Mouse (Mus musculus) embryonic facial prominence, embryonic 10.5 days (tissue): ENCODE data around the gene Hoxd9. TPM values are rescaled to one million over a fixed set of nuclear protein-coding genes. Genes with fewer than 3 reads are reported as not detected.
A peak's percentile ranks its signal among the peaks of the same experiment; 100 is the strongest.

Experiments used
- DNase-seq: peaks from one replicate; pipeline ENCODE4 v3.0.0-alpha.2; 2017; ENCODE audit warnings: low spot score
- H3K27ac ChIP-seq: fragments of 300-500 bp; sonication (generic); replicated peaks from 2 replicates; pipeline ENCODE4 v1.5.1; 2016; ENCODE audit warnings: mild to moderate bottlenecking
- H3K27me3 ChIP-seq: fragments of 300-500 bp; sonication (generic); replicated peaks from 2 replicates; pipeline ENCODE4 v1.6.1; 2016; ENCODE audit warnings: low read depth, mild to moderate bottlenecking; ENCODE audit not compliant: poor library complexity, severe bottlenecking
- H3K36me3 ChIP-seq: fragments of 300-500 bp; sonication (generic); replicated peaks from 2 replicates; pipeline ENCODE4 v1.6.1; 2016; ENCODE audit warnings: mild to moderate bottlenecking, moderate library complexity
- H3K4me1 ChIP-seq: fragments of 300-500 bp; sonication (generic); 2 replicates; pipeline ENCODE4 v1.6.1; 2016
- H3K4me3 ChIP-seq: fragments of 300-500 bp; sonication (generic); 2 replicates; pipeline ENCODE4 v1.5.1; 2016; ENCODE audit warnings: mild to moderate bottlenecking, moderate library complexity
- H3K9me3 ChIP-seq: fragments of 300-500 bp; sonication (generic); 2 replicates; pipeline ENCODE4 v1.6.1; 2016; ENCODE audit warnings: mild to moderate bottlenecking
- WGBS: fragments of 180-500 bp; shearing (Covaris S2); methylation state at CpG from one replicate; pipeline ENCODE4 v1.1.7; 2016; 5-methylcytosine and 5-hydroxymethylcytosine counted together
- polyA plus RNA-seq: library from polyadenylated mRNA; unstranded; fragments of >200 nt; fragmentation: Nextera tagmentation; extraction: Ambion mirVana; gene quantifications from 2 replicates; pipeline ENCODE4 v1.2.1, GENCODE M21; 2016

The Hoxd9 gene
- polyA plus RNA-seq, 1 experiment from 2014 or later, result not detected

DNA sequence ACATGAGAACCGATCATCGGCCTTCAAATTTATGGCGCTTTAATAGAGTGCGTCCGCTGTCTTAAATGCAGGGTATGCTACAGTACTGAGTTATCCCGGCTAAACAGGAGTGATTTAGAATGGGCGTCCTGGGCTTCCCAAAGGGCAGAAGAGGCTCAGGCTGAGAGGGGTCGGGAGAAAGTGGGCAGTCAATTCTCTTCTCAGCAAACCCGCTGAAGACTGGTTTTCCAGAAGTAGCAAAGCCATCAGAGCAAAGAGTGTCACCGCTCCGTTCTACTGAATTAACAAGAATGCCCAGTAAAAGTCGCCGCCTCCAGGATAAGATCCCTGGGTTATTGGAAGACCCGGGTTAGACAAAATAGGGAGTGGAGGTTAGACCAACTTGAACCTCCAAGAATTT lies 42.3 kb downstream of the Hoxd9 start:
- Histone ChIP-seq H3K27me3 (peaks cover 100% of the 10 kb centered on the region), H3K4me3 (peak overlapping the region; percentile 35), H3K4me1 (peaks cover 12% of the 10 kb centered on the region; the same call in 1 of the 2 replicates), H3K36me3 (no peaks in the 10 kb centered on the region), H3K9me3 (no peaks in the 10 kb centered on the region), H3K27ac (peak overlapping the region; percentile 35; the same call in 1 of the 2 replicates)
- no peak for DNase-seq
- 2% methylated on average over 14 of the region's 14 CpGs for whole genome bisulfite sequencing

DNA sequence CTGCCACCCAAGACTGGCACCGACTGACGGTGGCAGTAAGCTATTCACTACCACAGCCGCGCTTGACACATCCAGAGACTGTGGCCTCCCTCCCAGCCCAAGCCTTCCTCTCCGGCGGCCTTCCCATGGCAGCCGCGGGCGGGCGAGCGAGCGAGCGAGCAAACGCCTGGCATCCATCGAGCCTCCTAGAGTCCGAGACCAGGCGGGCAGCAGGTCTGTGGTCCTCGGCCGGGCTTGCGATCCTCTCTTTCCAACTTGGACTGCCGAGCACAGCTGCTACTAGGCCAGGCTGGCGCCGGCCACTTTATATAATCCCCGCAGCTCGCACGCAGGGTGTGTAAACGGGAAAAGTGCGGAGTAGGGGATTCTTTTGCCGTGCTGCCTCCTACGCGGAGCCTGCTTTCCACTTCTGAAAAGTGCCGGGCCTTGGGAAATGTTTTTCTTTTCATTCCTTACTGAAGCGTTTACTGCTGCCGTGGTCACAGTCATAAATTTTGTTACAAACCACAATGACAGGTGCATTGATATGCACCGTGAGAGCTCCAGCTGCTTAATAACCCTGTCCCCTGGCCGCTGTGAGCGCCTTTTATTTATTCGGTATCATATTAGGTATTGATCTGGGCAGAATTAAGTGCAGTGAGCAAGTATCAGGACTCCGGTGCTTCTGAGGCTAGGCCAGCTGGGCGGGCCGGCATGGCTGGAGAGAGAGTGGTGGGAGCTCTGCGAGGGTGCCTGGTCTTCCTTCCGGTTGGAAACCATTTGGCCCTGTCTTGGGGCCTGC lies 43.0 kb downstream of the Hoxd9 start:
- DNase-seq, result peak; percentile 62
- Histone ChIP-seq H3K27ac (peak overlapping the region; percentile 35; the same call in 1 of the 2 replicates), H3K4me1 (peaks cover 12% of the 10 kb centered on the region; the same call in 1 of the 2 replicates)

DNA sequence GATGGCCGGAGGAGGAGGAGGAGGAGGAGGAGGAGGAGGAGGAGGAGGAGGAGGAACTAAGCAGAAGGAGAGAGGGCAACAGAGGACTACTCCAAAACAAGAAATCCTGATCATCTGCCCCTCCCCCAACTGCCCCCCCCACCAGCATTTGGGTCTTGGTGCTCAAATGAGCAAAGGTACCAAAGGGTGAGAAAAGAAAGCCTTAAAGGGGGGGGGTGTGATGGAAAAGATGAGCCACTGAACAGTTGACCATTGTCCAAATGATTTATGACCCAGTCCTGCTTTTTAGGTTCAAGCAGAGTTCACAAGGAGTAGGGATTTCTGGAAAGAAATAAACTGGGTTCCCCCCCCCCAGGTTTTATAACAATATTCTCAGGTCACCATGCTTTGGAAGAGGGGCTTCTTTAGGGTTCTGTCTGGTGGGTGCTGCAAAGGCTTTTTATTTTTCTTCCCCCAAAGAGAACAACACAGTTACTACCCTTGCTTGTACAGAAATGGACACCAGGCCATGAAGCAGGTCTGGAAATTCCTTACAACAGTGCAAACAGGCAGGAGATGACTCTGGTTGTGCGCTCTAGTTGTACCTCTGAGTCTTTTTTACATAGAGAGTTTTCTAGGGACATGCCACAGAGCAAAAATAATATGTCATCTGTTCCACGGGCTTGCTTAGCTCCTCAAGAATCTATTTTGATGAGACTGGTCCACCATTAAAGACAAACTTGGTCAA lies 43.9 kb downstream of the Hoxd9 start:
- H3K4me3 ChIP-seq, result no peak overlapping the region
- H3K9me3 ChIP-seq, result no peaks in the 10 kb centered on the region
- WGBS, result 26% methylated on average over 2 of the region's 3 CpGs
- peaks cover 100% of the 10 kb centered on the region for H3K27me3 ChIP-seq
- no peak for DNase-seq
- H3K36me3 ChIP-seq, result no peaks in the 10 kb centered on the region
- peaks cover 4% of the 10 kb centered on the region; the same call in 1 of the 2 replicates for H3K4me1 ChIP-seq
- no peak overlapping the region for H3K27ac ChIP-seq

More for the DNA sequence above, 43.0 kb downstream of the Hoxd9 start:
- Histone ChIP-seq H3K36me3 (no peaks in the 10 kb centered on the region), H3K27me3 (peaks cover 100% of the 10 kb centered on the region), H3K4me3 (peak overlapping the region; percentile 35), H3K9me3 (no peaks in the 10 kb centered on the region)
- WGBS, result 1% methylated on average over 43 of the region's 43 CpGs

DNA sequence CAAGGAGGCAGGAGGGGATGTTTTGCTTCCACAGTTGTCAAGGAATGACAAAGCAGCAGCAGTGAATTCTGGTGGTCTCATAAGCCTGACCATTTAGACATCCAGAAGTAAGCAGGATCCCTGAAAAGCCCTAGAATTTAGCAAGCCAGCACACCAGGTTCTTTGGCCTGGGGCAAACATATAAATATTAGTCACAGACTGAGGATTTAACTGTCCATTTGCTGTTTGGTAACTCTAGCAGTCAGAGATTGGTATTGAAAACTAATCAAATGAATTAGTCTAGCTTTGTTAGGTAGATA lies 44.4 kb downstream of the Hoxd9 start:
- DNase-seq, result no peak
- Histone ChIP-seq H3K27ac (no peak overlapping the region), H3K9me3 (no peaks in the 10 kb centered on the region), H3K27me3 (peaks cover 100% of the 10 kb centered on the region), H3K36me3 (no peaks in the 10 kb centered on the region), H3K4me1 (peaks cover 9% of the 10 kb centered on the region; the same call in 1 of the 2 replicates), H3K4me3 (no peak overlapping the region)

DNA sequence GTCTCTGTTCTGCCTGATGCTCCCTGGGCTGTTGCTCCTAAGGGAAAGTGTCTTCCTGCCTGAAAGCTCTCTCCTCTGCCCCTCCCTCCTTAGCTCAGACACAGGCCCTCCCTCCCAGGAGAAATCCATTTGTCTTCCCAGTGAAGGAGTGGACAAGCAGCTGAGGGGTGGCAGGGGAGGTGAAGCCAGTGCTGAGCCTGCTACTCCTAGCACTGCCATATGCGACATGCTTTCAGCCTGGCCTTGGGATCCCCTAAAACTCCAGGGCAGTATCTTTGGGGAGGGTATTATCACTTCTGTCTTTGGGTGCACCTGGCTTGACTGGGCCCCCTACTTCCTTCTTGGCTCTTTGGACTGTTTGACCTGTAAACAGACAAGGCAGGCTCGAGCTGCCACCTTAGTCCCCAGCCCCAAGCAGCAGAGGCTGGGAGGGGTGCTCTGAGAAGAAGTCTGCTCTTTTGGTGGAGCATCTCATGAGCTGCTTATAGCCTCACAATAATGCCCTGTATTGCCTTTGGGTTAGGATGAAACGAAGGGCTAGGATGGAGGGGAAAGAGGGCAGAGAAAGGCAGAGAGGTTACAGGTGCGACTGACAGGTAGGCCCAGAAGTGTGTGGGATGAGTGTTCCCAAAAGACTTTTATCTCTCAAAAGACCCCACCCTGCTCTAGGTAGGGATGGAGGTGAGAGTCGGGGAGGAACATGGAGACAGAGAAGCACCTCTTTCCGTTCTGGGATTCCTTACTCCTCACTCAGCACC lies 48.2 kb downstream of the Hoxd9 start:
- DNase-seq, result peak; percentile 20
- no peaks in the 10 kb centered on the region for H3K9me3 ChIP-seq
- H3K4me3 ChIP-seq, result peak overlapping the region; percentile 45; the same call in 1 of the 2 replicates
- peaks cover 100% of the 10 kb centered on the region for H3K27me3 ChIP-seq
- no peaks in the 10 kb centered on the region for H3K36me3 ChIP-seq
- H3K4me1 ChIP-seq, result peaks cover 19% of the 10 kb centered on the region
- no peak overlapping the region; the same call in 1 of the 2 replicates for H3K27ac ChIP-seq
- 2% methylated on average over 6 of the region's 6 CpGs for WGBS

DNA sequence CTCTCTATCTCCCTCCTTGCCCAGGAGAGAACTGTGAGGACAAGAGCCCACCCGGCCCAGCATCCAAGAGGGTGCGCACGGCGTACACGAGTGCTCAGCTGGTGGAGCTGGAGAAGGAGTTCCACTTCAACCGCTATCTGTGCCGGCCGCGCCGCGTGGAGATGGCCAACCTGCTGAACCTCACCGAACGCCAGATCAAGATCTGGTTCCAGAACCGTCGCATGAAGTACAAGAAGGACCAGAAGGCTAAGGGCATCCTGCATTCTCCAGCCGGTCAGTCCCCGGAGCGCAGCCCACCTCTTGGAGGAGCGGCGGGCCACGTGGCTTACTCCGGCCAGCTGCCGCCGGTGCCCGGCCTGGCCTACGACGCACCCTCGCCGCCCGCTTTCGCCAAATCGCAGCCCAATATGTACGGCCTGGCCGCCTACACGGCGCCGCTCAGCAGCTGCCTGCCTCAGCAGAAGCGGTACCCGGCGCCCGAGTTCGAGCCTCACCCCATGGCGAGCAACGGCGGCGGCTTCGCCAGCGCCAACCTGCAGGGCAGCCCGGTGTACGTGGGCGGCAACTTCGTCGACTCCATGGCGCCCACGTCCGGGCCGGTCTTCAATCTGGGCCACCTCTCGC lies 48.9 kb downstream of the Hoxd9 start:
- Histone ChIP-seq H3K4me3 (peak overlapping the region; percentile 45), H3K27ac (peak overlapping the region; percentile 48), H3K4me1 (peaks cover 19% of the 10 kb centered on the region), H3K9me3 (no peaks in the 10 kb centered on the region), H3K36me3 (no peaks in the 10 kb centered on the region), H3K27me3 (peaks cover 100% of the 10 kb centered on the region)
- DNase-seq, result peak; percentile 62
- WGBS, result under 1% methylated on average over 58 of the region's 58 CpGs

DNA sequence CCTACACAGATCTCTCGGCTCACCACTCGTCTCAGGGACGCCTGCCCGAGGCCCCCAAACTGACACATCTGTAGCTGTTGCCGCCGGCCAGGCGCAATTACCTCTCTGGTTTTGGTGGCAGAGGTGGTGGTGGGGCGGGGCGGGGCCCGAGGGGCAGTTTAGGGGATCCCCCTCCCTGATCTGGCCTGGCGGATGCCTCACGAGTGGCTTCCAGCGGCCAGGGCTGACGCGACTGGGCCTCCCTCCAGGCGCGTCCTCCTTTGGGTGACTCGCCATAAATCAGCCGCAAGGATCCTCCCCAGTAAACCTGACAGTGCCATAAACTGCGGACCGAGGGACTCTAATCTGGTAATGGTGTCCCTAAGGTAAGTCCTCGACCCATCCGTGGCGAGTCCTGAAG lies 49.5 kb downstream of the Hoxd9 start:
- H3K4me1 ChIP-seq, result peaks cover 19% of the 10 kb centered on the region
- peak; percentile 56 for DNase-seq
- peak overlapping the region; percentile 48 for H3K27ac ChIP-seq
- H3K4me3 ChIP-seq, result peak overlapping the region; percentile 45
- H3K27me3 ChIP-seq, result peaks cover 100% of the 10 kb centered on the region
- H3K9me3 ChIP-seq, result no peaks in the 10 kb centered on the region
- no peaks in the 10 kb centered on the region for H3K36me3 ChIP-seq
- 1% methylated on average over 24 of the region's 24 CpGs for whole genome bisulfite sequencing

DNA sequence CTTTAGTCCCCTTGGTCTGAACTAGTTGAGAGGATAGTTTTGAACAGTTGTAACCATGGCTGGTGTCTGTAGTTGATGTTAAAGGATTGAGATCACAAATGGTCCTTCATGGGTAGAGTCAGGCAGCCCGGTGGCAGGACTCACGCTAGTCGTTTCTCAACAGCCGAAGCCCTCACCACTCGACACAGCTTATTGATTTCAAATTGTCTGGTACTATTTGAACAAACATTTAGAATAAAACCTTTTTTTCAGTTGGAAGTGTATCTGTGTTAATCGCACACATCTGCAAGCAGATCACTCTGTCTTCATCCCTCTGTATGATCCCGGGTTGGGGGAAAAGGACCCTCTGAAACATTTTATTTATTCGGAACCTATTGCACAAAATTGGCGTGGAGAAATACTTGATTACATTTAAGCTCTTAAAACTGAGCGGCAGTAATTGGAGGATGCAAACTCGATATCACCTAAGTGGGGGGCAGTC lies 50.2 kb downstream of the Hoxd9 start:
- no peak overlapping the region for H3K27ac ChIP-seq
- peaks cover 21% of the 10 kb centered on the region for H3K4me1 ChIP-seq
- H3K4me3 ChIP-seq, result peak overlapping the region; percentile 45; the same call in 1 of the 2 replicates

DNA sequence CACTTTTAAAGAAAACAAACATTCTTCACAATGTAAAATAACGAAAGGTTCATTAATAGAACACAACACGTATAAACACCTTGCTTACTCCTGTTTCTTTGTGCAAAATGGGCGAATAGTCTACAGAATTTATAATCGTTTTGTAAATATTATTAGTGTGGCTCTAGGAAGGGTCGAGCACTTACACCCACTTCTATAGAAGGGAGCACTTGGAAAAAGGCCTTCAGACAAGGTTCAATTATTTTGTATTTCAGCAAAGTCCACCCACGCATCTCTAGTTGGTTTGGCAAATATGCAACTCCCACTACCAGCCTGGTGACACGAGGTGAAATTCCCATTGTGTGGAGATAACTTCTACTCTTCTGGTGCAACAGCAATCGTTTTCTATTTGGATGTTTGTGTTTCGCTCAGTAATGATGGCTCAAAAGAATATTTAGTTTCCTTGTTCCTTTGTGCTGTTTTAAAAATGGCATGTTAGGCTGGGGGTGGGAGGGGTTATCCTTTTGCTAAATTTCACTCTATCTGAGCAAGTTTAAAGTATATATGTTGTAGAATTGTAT lies 51.0 kb downstream of the Hoxd9 start:
- no peak overlapping the region for H3K4me3 ChIP-seq
- H3K27me3 ChIP-seq, result peaks cover 100% of the 10 kb centered on the region
- peak; percentile 34 for DNase-seq
- peaks cover 28% of the 10 kb centered on the region for H3K4me1 ChIP-seq
- H3K9me3 ChIP-seq, result no peaks in the 10 kb centered on the region
- WGBS, result 4% methylated on average over 9 of the region's 9 CpGs
- no peak overlapping the region for H3K27ac ChIP-seq
- no peaks in the 10 kb centered on the region for H3K36me3 ChIP-seq

More for the DNA sequence above, 50.2 kb downstream of the Hoxd9 start:
- WGBS, result 3% methylated on average over 11 of the region's 11 CpGs
- peak; percentile 50 for DNase-seq
- Histone ChIP-seq H3K27me3 (peaks cover 100% of the 10 kb centered on the region), H3K36me3 (no peaks in the 10 kb centered on the region), H3K9me3 (no peaks in the 10 kb centered on the region)

DNA sequence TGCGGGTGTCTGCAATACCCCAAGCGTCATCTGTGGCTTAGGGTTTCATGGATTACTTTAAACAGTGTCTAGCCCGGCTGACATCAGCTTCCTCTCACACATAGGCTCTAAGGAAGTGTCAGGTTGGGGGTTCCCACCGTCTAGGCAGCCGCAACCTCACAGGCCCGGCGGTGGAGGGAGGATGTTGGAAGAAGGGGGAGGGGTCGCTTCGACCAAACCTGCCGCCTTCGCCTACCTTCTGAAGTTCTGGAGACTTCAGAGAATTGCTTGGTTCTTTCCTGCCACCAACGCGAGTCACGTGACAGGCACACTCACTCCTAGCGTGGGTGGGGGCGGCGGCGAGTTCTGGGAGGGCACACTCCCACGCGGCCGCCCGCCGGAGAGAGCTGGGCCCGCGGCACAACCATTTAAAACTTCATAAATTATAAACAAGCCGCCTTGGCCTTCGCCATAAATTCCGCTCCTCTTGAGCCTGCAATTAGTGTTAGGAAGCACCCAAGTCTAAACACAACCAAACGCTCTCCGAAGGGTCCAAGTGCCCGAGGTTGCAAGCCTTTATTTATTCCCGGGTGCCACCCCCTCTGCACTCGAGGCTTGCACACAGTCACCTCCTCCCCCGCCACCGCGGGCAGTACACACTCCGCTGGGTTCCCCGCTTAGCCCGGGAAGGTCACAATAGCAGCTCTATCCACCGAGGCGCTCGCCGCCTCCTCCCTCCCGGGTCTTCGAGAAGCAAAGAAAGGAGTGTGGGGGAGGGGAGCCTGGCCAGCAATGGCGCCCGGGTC lies 52.0 kb downstream of the Hoxd9 start:
- peak; percentile 74 for DNase-seq
- under 1% methylated on average over 47 of the region's 47 CpGs for WGBS
- no peaks in the 10 kb centered on the region for H3K36me3 ChIP-seq
- peak overlapping the region; percentile 43 for H3K4me3 ChIP-seq
- H3K9me3 ChIP-seq, result no peaks in the 10 kb centered on the region
- peak overlapping the region; percentile 63 for H3K27ac ChIP-seq
- peaks cover 28% of the 10 kb centered on the region for H3K4me1 ChIP-seq
- peaks cover 100% of the 10 kb centered on the region for H3K27me3 ChIP-seq
